Mouse (Mus musculus) subcutaneous adipose tissue, adult 2 months (tissue): ENCODE results near the gene Olfr1221. TPM values are rescaled to one million over a fixed set of nuclear protein-coding genes. Genes with fewer than 3 reads are reported as not detected.

Experiments used
- polyA plus RNA-seq: library from polyadenylated mRNA; depleted of rRNA; stranded (reverse); fragments of >200 nt; gene quantifications from 2 replicates; pipeline ENCODE4 v1.2.3, GENCODE M21; 2012; ENCODE audit warnings: low replicate concordance; rRNA removed

The Olfr1221 gene
- not detected in 2 replicates for polyA plus RNA-seq

DNA sequence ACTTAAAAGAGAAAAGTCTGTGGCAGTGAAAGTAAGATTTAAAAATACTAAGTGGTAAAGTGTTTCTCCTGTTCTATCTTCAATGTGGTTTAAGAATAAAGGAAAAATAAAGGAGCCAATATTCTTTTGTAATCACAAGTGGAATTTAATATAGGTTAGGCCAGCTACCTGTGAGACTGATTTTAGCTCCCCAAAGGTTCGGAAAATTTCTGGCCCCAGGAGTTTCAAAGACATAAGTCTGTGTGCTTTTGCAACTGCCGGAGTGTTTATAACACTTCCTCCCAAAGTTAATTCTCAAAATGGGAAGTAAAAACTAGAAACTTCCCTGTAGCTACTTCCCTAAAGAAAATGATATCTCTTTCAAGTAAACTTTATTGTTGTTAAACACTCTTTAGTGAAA lies at the start of gene Olfr1221:
Gene Olfr1221 (minus strand): TSS at position 101 of the 400 bp plus-strand sequence.

DNA sequence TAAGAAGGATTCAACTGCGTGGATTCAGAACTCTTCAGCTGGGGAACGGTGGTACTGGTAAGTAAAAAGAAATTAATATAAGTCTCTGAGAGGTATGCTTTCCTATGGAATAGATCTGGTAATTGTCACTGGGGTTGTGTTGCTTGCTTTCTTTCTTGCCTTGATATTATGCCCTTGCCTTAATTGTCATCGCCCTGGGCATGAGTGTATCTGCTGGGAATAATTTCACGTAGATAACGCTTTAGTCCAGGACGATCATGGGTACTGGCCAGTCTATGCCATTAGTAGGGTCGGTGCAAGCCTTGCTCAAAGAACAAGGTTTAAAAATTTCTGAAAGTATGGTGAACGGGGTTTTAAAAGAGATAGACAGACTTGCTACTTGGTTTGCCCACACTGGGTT lies 46.9 kb upstream of the Olfr1221 start, which contains the start of gene Olfr1224-ps1:
Gene Olfr1224-ps1 (minus strand): TSS at position 101 of the 400 bp plus-strand sequence.

DNA sequence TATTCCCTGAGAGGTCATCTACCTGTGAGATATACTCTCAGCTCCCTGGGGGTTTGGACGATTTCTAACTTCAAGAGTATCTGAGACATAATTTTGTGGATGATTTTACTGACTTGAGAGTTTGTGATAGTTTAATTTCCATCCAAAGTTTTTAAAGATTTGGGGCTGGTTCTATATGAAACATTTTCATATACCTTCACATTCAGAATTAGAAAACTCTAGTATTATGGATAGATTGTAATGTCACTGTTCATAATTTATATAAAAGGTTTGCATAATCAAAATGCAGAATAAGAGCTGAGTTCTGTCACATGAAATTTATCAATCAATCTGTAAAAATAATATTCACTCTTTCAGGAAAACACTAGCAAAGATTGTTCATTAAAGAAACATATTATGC lies 34.4 kb upstream of the Olfr1221 start, which contains the start of gene Olfr1223:
Gene Olfr1223 (minus strand): TSS at position 101 of the 400 bp plus-strand sequence.

DNA sequence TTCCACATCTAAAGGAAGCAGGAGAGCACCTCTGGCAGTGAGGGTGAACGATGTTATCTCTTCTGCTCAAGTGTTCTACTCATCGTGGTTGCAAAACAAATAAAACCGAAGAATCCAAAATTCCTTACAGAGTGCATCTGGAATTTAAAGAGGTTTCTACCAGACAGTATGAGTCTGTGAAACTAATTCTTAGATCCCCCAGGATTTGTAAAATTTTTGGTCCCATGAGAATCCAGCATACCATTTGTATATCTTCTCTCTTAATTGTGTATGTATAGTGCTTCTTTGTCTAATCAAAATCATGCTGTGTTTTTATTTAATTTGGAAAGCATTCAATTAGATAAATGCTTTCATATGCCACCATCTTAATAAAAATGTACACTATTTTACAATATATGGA lies 15.9 kb upstream of the Olfr1221 start, which contains the start of gene Olfr1222:
Gene Olfr1222 (minus strand): TSS at position 101 of the 400 bp plus-strand sequence.

DNA sequence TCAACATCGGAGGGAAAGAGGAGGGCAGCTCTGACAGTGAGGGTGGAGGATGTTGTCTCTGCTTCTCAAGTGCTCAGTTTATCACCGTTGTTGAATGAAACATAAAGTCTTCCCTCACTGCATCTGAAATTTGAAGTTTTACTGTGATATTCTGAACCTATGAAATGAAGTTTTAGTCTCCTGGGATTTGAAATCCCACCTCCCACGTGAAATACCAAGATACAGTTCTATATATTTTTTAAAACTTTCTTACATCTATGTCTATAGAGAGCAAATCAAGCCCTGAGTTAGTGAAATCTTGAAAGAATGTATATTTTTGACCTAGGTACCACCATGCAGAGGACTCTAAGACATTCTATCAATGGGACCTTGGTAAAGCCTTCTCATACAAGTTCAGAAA lies 10.3 kb downstream of the Olfr1221 start, which contains the start of gene Olfr1220:
Gene Olfr1220 (minus strand): TSS at position 101 of the 400 bp plus-strand sequence.

DNA sequence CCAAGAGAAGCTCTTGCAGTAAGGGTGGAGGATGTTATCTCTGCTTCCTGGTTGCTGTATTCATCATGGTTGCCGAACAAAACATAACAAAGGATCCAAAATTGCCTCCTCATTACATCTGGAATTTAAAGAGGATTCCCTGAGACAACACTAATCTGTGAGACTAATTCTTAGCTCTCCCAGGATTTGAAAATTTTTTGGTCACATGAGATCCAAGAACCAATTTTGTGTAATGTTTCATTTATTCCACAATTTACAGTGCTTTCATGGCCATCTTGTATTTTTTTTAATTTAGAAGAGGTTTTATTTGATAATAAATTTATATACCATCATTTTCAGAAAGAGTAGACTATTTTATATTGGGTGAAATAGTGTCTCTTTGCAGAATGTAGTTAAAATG lies 33.7 kb downstream of the Olfr1221 start, which contains the start of gene Olfr1219:
Gene Olfr1219 (minus strand): TSS at position 101 of the 400 bp plus-strand sequence.

DNA sequence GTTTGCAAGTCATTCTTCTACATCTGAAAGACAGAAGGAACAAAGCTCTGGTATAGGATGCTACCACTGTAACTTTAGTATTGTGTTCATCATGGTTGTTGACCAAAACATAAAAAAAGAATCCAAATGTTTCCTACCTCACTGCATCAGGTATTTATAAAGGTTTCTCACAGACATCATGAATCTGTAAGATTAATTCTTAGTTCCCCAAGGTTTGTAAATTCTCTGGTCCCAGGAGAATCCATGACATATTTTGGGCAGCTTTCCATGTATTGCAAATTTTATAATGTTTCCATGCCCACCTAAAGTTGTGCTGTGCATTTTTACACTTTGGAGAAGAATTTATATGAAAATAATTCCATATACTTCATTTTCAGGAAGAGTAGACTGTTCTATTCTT lies 56.0 kb downstream of the Olfr1221 start, which contains the start of gene Olfr1218:
Gene Olfr1218 (minus strand): TSS at position 101 of the 400 bp plus-strand sequence.

Other genes with a start within 250 kb of the Olfr1221 start
- gene Olfr1208, start 215.0 kb downstream of the Olfr1221 start, polyA plus RNA-seq = not detected in 2 replicates
- not detected in 2 replicates for gene Olfr1209, start 202.1 kb downstream of the Olfr1221 start, polyA plus RNA-seq
- gene Olfr1211, start 179.2 kb downstream of the Olfr1221 start, polyA plus RNA-seq = not detected in 2 replicates
- gene Olfr1212, start 163.3 kb downstream of the Olfr1221 start, polyA plus RNA-seq = not detected in 2 replicates
- not detected in 2 replicates for gene Gm13762, start 137.0 kb downstream of the Olfr1221 start, polyA plus RNA-seq
- gene Olfr1214, start 124.6 kb downstream of the Olfr1221 start, polyA plus RNA-seq = not detected in 2 replicates
- gene Olfr1215, start 110.3 kb downstream of the Olfr1221 start, polyA plus RNA-seq = not detected in 2 replicates
- gene Olfr1216, start 98.9 kb downstream of the Olfr1221 start, polyA plus RNA-seq = not detected in 2 replicates
- not detected in 2 replicates for gene Olfr1217, start 85.2 kb downstream of the Olfr1221 start, polyA plus RNA-seq
- not detected in 2 replicates for gene Olfr1218, start 56.1 kb downstream of the Olfr1221 start, polyA plus RNA-seq
- gene Olfr1219, start 33.8 kb downstream of the Olfr1221 start, polyA plus RNA-seq = not detected in 2 replicates
- gene Olfr1220, start 10.4 kb downstream of the Olfr1221 start, polyA plus RNA-seq = not detected in 2 replicates
- not detected in 2 replicates for gene Olfr1222, start 15.8 kb upstream of the Olfr1221 start, polyA plus RNA-seq
- not detected in 2 replicates for gene Olfr1223, start 34.3 kb upstream of the Olfr1221 start, polyA plus RNA-seq
- gene Olfr1224-ps1, start 46.8 kb upstream of the Olfr1221 start, polyA plus RNA-seq = not detected in 2 replicates
- gene Olfr1225, start 57.4 kb upstream of the Olfr1221 start, polyA plus RNA-seq = not detected in 2 replicates
- gene Olfr1226, start 82.8 kb upstream of the Olfr1221 start, polyA plus RNA-seq = not detected in 2 replicates
- gene Olfr1228, start 136.8 kb upstream of the Olfr1221 start, polyA plus RNA-seq = not detected in 2 replicates
- gene Olfr1229, start 170.7 kb upstream of the Olfr1221 start, polyA plus RNA-seq = not detected in 2 replicates
- gene Olfr1230, start 180.0 kb upstream of the Olfr1221 start, polyA plus RNA-seq = not detected in 2 replicates
- gene Olfr1231, start 189.8 kb upstream of the Olfr1221 start, polyA plus RNA-seq = not detected in 2 replicates
- not detected in 2 replicates for gene Olfr1232, start 212.4 kb upstream of the Olfr1221 start, polyA plus RNA-seq
- gene Olfr1233, start 225.1 kb upstream of the Olfr1221 start, polyA plus RNA-seq = not detected in 2 replicates
- not detected in 2 replicates for gene Olfr1234, start 247.6 kb upstream of the Olfr1221 start, polyA plus RNA-seq